Comparison of ENCODE assay signal across 11 mouse cellular contexts in the genomic region with DNA sequence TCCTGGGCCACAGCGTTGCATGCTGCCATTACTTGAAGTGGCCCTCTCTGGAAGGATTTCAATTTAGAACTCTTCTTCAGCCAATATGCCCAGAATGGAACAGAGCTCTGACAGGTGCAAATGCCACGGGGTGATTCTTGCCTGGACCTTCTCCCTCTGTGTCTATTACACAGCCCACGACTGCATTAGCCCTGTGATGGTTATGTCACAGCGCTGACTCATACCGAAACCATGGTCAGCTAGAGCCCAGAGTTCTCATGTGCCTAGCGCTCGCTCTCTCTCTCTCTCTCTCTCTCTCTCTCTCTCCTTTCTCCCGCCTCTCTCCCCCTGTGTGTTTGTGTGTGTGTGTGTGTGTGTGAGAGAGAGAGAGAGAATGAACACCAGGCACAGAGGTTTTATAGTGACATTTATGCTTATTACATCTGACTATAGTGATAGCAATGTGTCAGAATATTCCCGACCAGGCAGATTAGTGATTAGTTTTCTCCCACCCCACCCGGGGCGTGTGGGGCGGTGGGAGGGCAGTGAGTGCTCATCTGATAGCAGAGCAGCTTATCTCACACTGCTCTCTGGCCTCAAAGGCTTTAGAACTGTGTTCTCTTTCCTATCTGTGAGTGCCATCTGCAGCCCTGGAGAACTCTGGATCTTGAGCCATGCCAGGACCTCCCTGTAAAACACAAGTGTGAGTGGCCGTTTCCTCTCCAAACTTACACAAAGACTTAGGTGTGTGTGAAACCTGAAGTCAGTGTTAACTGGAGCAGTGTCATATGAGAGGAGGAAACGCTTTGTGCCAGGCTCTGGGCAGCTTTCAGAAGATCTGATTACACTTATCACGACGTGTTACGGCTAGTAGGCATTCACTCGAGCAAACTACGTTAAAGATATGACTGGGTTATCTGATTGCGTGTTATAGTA. TPM values are rescaled to one million over a fixed set of nuclear protein-coding genes. Genes with fewer than 3 reads are reported as not detected.
DNase-seq lines count a peak whose midpoint lies in the region; ATAC-seq and TF ChIP-seq lines count a peak whose summit lies in the region.
"Had no signal": no experiment of that assay in that cellular context is flagged by ENCODE, and none has a peak within 500 bp of the region (broad histone marks: within the 10 kb centered on the region; RNA-seq: fewer than 3 reads in every experiment).

No protein-coding gene starts in this region.

- H3K27me3 ChIP-seq in spleen, adult 2 months (ENCODE audit: control insufficient read depth, insufficient read depth, low read length), result no peaks in the 10 kb centered on the region
- peaks cover 12% of the 10 kb centered on the region for H3K27me3 ChIP-seq in liver, embryonic 11.5 days (replicated peaks; ENCODE audit: control insufficient read depth, insufficient read depth, low read length)
- H3K27me3 ChIP-seq: midbrain, embryonic 13.5 days had no signal

- H3K4me1 ChIP-seq in spleen, adult 2 months (ENCODE audit: control insufficient read depth, insufficient read depth, insufficient read length), result peaks cover 5% of the 10 kb centered on the region
- H3K4me1 ChIP-seq in liver, embryonic 11.5 days (replicated peaks; ENCODE audit: control insufficient read depth, insufficient read depth, low read length), result peaks cover 5% of the 10 kb centered on the region

- no peak for TF ChIP-seq POLR2A in spleen, adult 2 months (IDR thresholded peaks at IDR 0.05; ENCODE audit: low read depth, low read length)

- H3K27ac ChIP-seq in spleen, adult 2 months (ENCODE audit: insufficient read depth, low read length), result peak overlapping the region; percentile 25; the same call in 1 of the 2 replicates
- no peak overlapping the region for H3K27ac ChIP-seq in liver, embryonic 11.5 days (ENCODE audit: low read depth, low read length)
- no peak overlapping the region for H3K27ac ChIP-seq in layer of hippocampus, adult 2 months
- H3K27ac ChIP-seq: kidney, postnatal 0 days; midbrain, embryonic 13.5 days had no signal

- no peak overlapping the region for H3K9ac ChIP-seq in liver, embryonic 11.5 days (ENCODE audit: low read depth, low read length)
- H3K9ac ChIP-seq: midbrain, embryonic 13.5 days had no signal

- no peak for TF ChIP-seq CTCF in spleen, adult 2 months (IDR thresholded peaks at IDR 0.05; ENCODE audit: extremely low read depth, insufficient read depth, insufficient read length, insufficient replicate concordance)
- no peak for TF ChIP-seq CTCF in layer of hippocampus, adult 2 months (conservative IDR thresholded peaks at IDR 0.05)

- no peaks in the 10 kb centered on the region for H3K36me3 ChIP-seq in spleen, adult 2 months (ENCODE audit: control insufficient read depth, insufficient read depth, low read length)
- no peaks in the 10 kb centered on the region for H3K36me3 ChIP-seq in liver, embryonic 11.5 days (ENCODE audit: control insufficient read depth, insufficient read depth, low read length)
- H3K36me3 ChIP-seq: midbrain, embryonic 13.5 days had no signal

- ATAC-seq in liver, embryonic 11.5 days (replicated peaks; ENCODE audit: low FRiP score), result no peak
- ATAC-seq: midbrain, embryonic 13.5 days had no signal

- WGBS in spleen, adult 2 months, result 45% methylated on average over 20 of the region's 20 CpGs
- WGBS in liver, embryonic 11.5 days, result 41% methylated on average over 20 of the region's 20 CpGs

- H3K4me2 ChIP-seq in liver, embryonic 11.5 days, result peak overlapping the region; percentile 1; the same call in 1 of the 2 replicates
- H3K4me2 ChIP-seq: midbrain, embryonic 13.5 days had no signal

- H3K9me3 ChIP-seq in liver, embryonic 11.5 days (ENCODE audit: control insufficient read depth, low read length), result no peaks in the 10 kb centered on the region
- H3K9me3 ChIP-seq: midbrain, embryonic 13.5 days had no signal

- no peak for DNase-seq in spleen, adult 2 months (ENCODE audit: low read depth in 1 of 2, low spot score in 2 of 2)
- DNase-seq in spleen, postnatal 36 days (ENCODE audit: low spot score in 2 of 2), result no peak
- DNase-seq in adrenal gland, adult 8-10 months, result peak; percentile 62
- DNase-seq in liver, embryonic 11.5 days (ENCODE audit: low spot score), result no peak
- DNase-seq in urinary bladder, postnatal 36 days (ENCODE audit: low spot score in 2 of 2), result peak; percentile 23 to 40
- no peak for DNase-seq in right cerebral cortex, adult 18-20 months
- no peak for DNase-seq in layer of hippocampus, adult 2 months (ENCODE audit: low spot score in 2 of 2)

- no peak overlapping the region for H3K4me3 ChIP-seq in spleen, adult 2 months (ENCODE audit: extremely low read depth, insufficient read depth, insufficient read length)
- no peak overlapping the region for H3K4me3 ChIP-seq in liver, embryonic 11.5 days (ENCODE audit: low read depth, low read length)
- H3K4me3 ChIP-seq in layer of hippocampus, adult 2 months, result no peak overlapping the region
- H3K4me3 ChIP-seq: erythroblast, embryonic 14.5 days; midbrain, embryonic 13.5 days had no signal

RNA-seq across cellular contexts. Expression of a gene that starts 10.4 kb away (rescaled TPM):
- polyA plus RNA-seq in spleen, adult 2 months (2012; rRNA removed), result 54.4 and 58.2 TPM in 2 replicates
- total RNA-seq in adrenal gland, adult 8-10 months (2022), result 1 to 10 TPM in 3 of 4 experiments, under 1 TPM in 1; 0.66 to 1.7 (median 1.3) TPM
- 15.7 and 19.1 TPM in 2 replicates for polyA plus RNA-seq in liver, embryonic 11.5 days (2014; fragmentation: Nextera tagmentation; extraction: Ambion mirVana)
- under 1 TPM; 0.22 to 0.28 TPM for total RNA-seq in layer of hippocampus, adult 2 months (2021)

RNA-seq across cellular contexts. Expression of a gene that starts 17.9 kb away (rescaled TPM):
- 0.05 TPM in 2 replicates for polyA plus RNA-seq in spleen, adult 2 months (2012; rRNA removed)
- total RNA-seq in adrenal gland, adult 8-10 months (2022), result not detected
- polyA plus RNA-seq in liver, embryonic 11.5 days (2014; fragmentation: Nextera tagmentation; extraction: Ambion mirVana), result not detected in 2 replicates
- total RNA-seq in layer of hippocampus, adult 2 months (2021), result not detected
- polyA plus RNA-seq: brain, embryonic 14.5 days; erythroblast, embryonic 14.5 days; kidney, postnatal 0 days; midbrain, embryonic 13.5 days had no signal

Comparison
In these comparisons a context has a peak if more than half of its experiments do, and no peak if none do; other contexts are left out.
1. DNase-seq: peak in adrenal gland, adult 8-10 months (single experiment) and urinary bladder, postnatal 36 days (2 of 2); none in spleen, adult 2 months (0 of 2), spleen, postnatal 36 days (0 of 2), liver, embryonic 11.5 days (single experiment), right cerebral cortex, adult 18-20 months (single experiment) and layer of hippocampus, adult 2 months (0 of 2).